Mouse (Mus musculus) layer of hippocampus, postnatal 14 days (tissue): ENCODE data around the gene Rrn3. TPM values are rescaled to one million over a fixed set of nuclear protein-coding genes. Genes with fewer than 3 reads are reported as not detected.
"Not testable (repeated sequence)": the region's sequence is repeated elsewhere in the genome, so short reads cannot be mapped to it uniquely, and the experiment has no call there.

ENCODE experiments used
- DNase-seq, 2 experiments: peaks; one replicate each; pipeline ENCODE4 v3.0.0; 2021 to 2022; ENCODE audit warnings: low spot score in 2 of 2, mixed read lengths in 1 of 2
- long read RNA-seq, 2 experiments: library from polyadenylated mRNA; stranded (forward); transcript quantifications; one replicate each; pipeline ENCODE4 v2.0.0; 2021
- total RNA-seq, 2 experiments: library from RNA; stranded (reverse); gene quantifications; 2 replicates each; pipeline ENCODE4 v1.2.3; 2021

The Rrn3 gene
- 10 to 100 TPM; 43.5 to 47.5 TPM for total RNA-seq
- long read RNA-seq, experiment 1, transcript Rrn3-201 (18 exons, 3,582 nt), result major isoform, 48 of 55 reads
- long read RNA-seq, experiment 1, partial matches to known transcripts, result 3 of 55 reads
- long read RNA-seq, experiment 1, other reads (novel, unspliced or antisense), result 4 of 55 reads
- long read RNA-seq, experiment 2, transcript Rrn3-201 (18 exons, 3,582 nt), result major isoform, 50 of 60 reads
- long read RNA-seq, experiment 2, partial matches to known transcripts, result 7 of 60 reads
- long read RNA-seq, experiment 2, other reads (novel, unspliced or antisense), result 3 of 60 reads

DNA sequence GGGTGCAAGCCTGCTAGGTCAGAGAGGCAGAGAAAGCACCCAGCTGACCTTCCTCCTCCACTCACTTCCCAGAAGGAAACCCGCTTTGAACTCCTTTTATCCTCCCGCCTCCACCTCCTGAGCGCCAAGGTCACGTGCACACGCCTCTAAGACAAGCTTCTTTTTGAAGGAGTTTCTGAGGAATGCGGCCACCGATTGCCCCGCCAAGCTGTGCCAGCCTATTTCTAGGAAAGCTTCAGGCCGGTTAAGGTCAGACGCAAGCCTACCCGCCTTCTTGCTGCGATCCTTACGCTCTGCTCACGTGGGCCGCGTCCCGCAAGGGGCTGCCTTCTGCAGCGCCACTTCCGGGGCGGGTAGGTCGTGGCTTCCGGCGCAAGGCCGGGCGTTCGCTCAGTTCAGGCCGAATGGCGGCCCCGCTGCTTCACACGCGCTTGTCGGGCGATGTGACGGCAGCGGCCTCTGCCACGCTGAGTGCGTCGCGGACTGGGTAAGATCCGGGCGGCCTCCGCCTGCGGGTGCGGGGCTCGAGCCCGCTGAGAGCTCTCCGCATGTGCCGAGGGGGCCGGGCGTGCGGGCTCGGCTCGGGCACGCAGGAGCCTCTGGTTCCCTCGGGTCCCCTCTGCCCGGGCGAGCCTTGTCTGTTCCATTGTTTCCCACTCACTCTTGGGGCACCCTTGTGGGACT, at the start of gene Rrn3:
Gene Rrn3, plus strand, starts transcription at position 356 of the 684 bp plus-strand sequence.
- DNase-seq, result peak; percentile 90 to 91

- no peak for DNase-seq
Measured at GRCm38 (mm10) chr16:13732786-13733185, 47.7 kb upstream of the Rrn3 start.

DNA sequence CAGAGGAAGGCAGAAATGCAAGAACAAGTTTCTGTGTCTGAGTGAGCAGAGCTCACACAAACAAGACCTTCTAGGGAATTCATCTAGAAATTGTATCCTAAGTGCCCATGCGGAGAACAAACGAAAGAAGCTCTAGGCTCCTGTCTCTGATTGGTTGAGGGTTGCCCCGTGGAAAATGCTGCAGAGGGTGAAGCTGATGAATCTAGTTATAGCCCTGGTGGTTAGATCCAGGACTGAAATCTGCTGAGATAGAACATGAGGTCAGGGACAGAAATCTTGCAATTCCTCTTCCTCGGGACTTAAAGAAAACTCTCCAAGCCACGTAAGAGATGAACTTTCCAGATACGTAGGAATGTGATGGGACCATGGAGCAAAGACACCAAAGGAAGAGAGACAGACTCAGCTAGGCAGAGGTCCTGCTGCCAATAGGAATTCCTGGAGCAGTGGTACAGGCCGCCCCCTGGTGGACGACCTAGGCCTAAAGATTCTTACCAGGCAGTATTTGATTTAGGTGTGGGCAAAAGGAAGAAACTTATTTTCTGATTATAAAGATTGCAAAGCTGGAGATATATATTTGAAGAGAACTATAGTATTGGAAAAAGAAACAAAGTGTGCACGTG, 46.9 kb upstream of the Rrn3 start:
- DNase-seq, result peak; percentile 58 to 76

GRCm38 (mm10) chr16:13735977-13736376, 44.5 kb upstream of the Rrn3 start:
- DNase-seq, result no peak

- DNase-seq, result not testable (repeated sequence)
Measured at GRCm38 (mm10) chr16:13739044-13739443, 41.5 kb upstream of the Rrn3 start.

DNA sequence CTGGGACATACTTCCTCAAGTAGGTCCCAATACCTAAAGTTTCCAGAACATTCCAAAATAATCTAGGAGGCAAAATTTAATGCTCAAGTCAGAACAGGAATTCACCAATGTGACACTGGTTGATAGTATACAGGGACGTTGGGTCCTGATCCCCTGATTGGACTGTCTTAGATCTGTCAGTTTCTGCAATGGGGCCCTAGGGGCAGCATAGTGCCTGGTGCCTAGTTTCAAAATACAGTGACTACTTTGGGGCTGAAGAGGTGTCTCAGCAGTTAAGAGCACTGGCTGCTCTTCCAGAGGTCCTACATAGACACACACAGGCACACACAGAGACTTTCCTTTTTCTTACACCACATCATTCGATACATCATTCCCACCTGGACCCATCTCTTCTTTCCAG, 39.7 kb upstream of the Rrn3 start:
- DNase-seq, result no peak

DNA sequence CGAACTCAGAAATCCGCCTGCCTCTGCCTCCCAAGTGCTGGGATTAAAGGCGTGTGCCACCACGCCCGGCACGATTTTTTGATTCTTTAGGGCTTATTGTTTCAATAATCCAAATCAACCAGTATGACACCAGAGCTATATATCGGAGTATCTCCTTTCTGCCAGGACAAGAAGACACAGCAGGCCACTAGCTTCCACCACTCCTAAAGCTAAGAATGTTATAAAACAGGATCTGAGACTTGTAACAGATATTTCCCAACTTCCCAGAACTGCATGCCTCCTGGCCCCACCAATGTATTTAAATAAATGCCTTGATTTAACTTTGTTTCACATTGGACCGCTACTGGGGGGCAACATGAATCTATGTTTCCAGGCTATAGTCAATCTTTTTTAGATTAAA, 32.8 kb upstream of the Rrn3 start:
- DNase-seq, result no peak

GRCm38 (mm10) chr16:13748124-13748523, 32.4 kb upstream of the Rrn3 start:
- no peak for DNase-seq

- not testable (repeated sequence) for DNase-seq
Measured at GRCm38 (mm10) chr16:13748813-13749212, 31.7 kb upstream of the Rrn3 start.

DNA sequence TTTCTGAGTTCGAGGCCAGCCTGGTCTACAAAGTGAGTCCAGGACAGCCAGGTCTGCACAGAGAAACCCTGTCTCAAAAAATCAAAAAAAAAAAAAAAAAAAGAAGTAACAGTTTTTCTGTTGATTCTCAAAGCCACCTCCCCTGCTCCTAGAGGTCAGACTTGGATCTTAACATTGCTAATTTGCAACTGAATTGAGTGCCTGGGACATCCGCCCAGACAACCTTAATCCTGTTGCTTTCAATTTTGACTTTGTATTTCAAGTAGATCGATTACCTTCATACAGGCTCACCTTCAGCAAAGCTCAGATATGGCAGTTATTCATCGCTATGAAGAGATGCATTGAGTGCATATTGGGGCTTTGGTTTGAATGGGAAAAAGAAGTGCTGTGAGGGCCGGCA, 31.2 kb upstream of the Rrn3 start:
- DNase-seq, result no peak

- no peak for DNase-seq
Measured at GRCm38 (mm10) chr16:13749981-13750380, 30.5 kb upstream of the Rrn3 start.

GRCm38 (mm10) chr16:13750626-13751025, 29.9 kb upstream of the Rrn3 start:
- DNase-seq, result no peak

DNA sequence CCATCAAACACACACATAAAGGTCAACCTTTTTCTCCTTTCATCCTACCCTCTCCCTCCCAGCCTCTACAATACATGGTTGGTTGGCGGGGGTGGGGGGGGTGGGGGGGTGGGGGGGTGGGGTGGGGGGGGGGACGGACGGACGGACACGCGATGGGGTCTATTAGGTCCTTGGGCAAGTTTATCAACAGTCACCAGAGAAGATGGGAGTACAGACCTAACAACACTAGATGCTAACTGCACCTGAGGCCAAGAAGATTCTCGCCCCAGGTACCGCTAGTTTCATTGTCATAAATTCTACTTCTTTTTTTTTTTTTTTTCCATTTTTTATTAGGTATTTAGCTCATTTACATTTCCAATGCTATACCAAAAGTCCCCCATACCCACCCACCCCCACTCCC, 26.5 kb upstream of the Rrn3 start:
- DNase-seq, result no peak

- peak; percentile 86 to 94 for DNase-seq
Measured at GRCm38 (mm10) chr16:13754400-13755190, 25.9 kb upstream of the Rrn3 start.

- no peak for DNase-seq
Measured at GRCm38 (mm10) chr16:13757823-13758222, 22.7 kb upstream of the Rrn3 start.

DNA sequence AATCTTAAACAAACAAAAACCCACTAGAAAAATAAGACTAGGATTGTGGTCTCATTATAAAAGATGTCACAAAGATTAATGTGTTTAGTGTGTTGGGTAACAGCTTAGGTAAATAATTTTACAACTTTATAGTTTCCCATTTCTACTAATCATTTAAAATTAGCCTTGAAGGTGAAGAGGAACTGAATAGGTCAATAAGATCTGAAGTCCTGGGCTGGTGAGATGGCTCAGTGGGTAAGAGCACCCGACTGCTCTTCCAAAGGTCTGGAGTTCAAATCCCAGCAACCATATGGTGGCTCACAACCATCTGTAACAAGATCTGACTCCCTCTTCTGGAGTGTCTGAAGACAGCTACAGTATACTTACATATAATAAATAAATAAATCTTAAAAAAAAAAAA, 17.7 kb upstream of the Rrn3 start:
- not testable (repeated sequence) for DNase-seq

- DNase-seq, result no peak
Measured at GRCm38 (mm10) chr16:13764519-13764918, 16.0 kb upstream of the Rrn3 start.

DNA sequence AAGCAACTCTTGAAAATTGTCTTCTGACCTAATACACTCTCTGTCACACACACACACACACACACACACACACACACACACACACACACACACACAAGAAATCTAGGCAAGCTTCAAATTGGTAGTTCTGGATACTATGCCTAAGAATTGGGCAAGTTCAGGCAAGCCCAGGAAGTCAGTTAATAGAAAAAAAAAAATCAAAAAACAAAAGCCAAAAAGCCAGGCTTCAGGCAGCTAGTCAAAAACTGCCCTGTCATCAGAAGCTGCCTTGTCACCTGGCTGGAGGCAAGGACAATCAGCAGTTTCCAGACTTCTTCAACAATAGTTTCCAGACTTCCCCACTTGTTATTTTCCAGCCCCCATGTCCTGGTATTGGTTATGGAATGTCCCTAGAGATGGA, 14.1 kb upstream of the Rrn3 start:
- no peak for DNase-seq

- DNase-seq, result not testable (repeated sequence)
Measured at GRCm38 (mm10) chr16:13771603-13772002, 8.9 kb upstream of the Rrn3 start.

- not testable (repeated sequence) for DNase-seq
Measured at GRCm38 (mm10) chr16:13772051-13772450, 8.5 kb upstream of the Rrn3 start.

DNA sequence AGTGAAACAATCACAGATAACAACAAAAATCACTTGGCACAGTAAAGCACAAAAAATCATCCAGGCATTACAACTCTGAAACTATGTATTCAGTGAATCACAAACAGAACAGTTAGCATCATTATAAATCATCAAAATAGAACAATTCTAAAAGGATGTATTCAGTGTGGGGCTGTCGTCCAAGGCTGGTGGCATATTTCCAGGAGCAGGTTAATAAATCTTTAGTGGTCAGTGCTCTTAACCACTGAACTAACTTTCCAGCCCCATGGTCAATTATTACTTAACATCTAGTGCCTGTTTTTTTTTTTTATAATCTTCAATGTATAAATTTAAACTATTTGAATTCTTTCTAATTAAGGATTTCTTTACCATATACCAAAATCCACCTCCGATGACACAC, 6.5 kb upstream of the Rrn3 start:
- DNase-seq, result not testable (repeated sequence)
